Mouse (Mus musculus): ENCODE data around the gene Plbd2. TPM values are rescaled to one million over a fixed set of nuclear protein-coding genes. Genes with fewer than 3 reads are reported as not detected.

Gene Plbd2
- polyA plus RNA-seq, 1 experiment from 2014 or later = 54.4 TPM

DNA sequence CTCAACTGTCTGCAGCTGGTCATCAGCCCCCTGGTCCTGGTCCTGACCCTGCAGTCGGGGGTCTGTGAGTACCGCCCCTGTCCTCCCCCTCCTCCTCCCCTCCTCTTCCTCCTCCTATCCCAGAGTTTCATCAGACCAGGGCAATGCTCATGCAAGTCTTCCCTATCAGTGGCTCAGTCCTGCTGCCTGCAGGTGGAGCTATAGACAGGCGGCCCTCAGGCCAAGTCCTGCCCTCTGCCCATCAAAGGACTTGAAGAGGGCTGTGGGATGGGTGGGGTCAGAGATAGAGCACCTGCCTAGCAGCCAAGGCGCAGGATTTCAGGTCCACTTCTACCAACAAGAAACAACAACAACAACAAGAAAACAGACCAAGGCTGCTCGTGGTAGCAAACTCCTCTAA, 22.3 kb upstream of the Plbd2 start:
- no peak overlapping the region for H3K27ac ChIP-seq
- no peaks in the 10 kb centered on the region for H3K27me3 ChIP-seq
- 30% methylated on average over 5 of the region's 5 CpGs for WGBS
- no peaks in the 10 kb centered on the region for H3K9me3 ChIP-seq
- peaks cover 17% of the 10 kb centered on the region for H3K36me3 ChIP-seq
- H3K9ac ChIP-seq = no peak overlapping the region
- H3K4me3 ChIP-seq = no peak overlapping the region
- no peaks in the 10 kb centered on the region for H3K4me1 ChIP-seq
- H3K4me2 ChIP-seq = no peak overlapping the region
- no peak for ATAC-seq (ENCODE audit: insufficient number of reproducible peaks, insufficient read depth, low FRiP score, low TSS enrichment, low read depth)

DNA sequence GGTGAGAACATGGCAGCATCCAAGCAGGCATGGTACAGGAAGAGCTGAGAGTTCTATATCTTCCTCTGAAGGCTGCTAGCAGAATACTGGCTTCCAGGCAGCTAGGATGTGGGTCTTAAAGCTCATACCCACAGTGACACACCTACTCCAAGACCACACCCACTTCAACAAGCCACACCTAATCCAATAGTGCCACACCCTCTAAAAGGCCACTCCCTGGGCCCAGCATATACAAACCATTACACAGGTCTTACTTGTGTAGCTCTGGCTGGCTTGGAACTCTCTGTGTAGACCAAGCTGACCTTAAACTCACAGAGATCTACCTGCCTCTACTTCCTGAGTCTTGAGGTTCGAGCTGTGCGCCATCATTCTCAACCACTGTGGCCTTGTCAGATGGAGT, 21.3 kb upstream of the Plbd2 start:
- H3K36me3 ChIP-seq = peaks cover 17% of the 10 kb centered on the region
- 90% methylated on average over 2 of the region's 2 CpGs for WGBS
- no peak for ATAC-seq (ENCODE audit: insufficient number of reproducible peaks, insufficient read depth, low FRiP score, low TSS enrichment, low read depth)
- H3K4me3 ChIP-seq = no peak overlapping the region
- no peak overlapping the region for H3K9ac ChIP-seq
- no peaks in the 10 kb centered on the region for H3K27me3 ChIP-seq
- H3K27ac ChIP-seq = no peak overlapping the region
- H3K4me2 ChIP-seq = no peak overlapping the region
- no peaks in the 10 kb centered on the region for H3K4me1 ChIP-seq
- no peaks in the 10 kb centered on the region for H3K9me3 ChIP-seq

DNA sequence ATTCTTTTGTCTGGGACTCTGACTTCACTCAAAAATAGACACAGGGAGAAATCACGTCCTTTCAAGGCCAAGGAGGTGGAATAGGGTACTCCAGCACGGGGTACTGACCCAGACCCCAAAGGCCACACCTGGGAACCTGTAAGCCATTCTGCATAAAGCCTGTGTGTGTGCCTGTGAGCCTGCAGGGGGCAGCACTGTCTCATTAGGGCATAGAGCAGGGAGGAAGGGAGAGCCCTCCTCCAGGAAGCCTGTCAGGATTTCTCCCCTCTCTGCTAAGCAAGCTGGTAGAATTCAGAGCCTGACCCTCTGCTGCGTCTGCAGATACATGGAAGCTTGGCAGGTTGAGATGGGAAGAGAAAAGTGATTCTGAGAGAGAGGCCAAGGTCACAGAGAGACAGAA, 19.2 kb upstream of the Plbd2 start:
- Histone ChIP-seq H3K27ac (no peak overlapping the region), H3K4me2 (no peak overlapping the region), H3K4me3 (no peak overlapping the region), H3K4me1 (peaks cover under 1% of the 10 kb centered on the region; the same call in 1 of the 2 replicates), H3K27me3 (no peaks in the 10 kb centered on the region), H3K36me3 (peaks cover 13% of the 10 kb centered on the region; the same call in 1 of the 2 replicates), H3K9me3 (no peaks in the 10 kb centered on the region), H3K9ac (no peak overlapping the region)
- no peak for ATAC-seq (ENCODE audit: insufficient number of reproducible peaks, insufficient read depth, low FRiP score, low TSS enrichment, low read depth)
- 80% methylated on average over 3 of the region's 3 CpGs for WGBS

DNA sequence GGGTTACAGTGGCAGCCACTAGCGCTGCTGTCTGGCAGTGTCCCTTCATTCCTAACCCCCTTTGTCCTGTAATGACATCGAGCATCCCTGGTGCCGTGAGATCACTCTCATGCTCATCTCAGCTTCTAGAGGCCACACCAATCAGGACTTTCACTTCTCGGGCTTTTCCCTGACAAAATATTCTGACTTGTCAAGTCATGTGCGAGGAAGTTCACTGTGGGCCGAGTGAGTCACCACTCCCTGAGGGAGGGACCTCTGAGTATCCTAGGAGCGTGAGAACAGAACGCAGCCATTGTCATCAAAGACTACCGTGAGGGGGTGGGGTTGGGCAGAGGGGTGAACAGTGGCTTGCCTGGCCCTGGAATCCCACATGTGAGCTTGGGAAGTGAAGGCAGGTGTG, 14.1 kb upstream of the Plbd2 start:
- Histone ChIP-seq H3K4me1 (peaks cover 41% of the 10 kb centered on the region), H3K4me3 (no peak overlapping the region), H3K4me2 (no peak overlapping the region), H3K36me3 (0 out of 2 replicates have a peak, but pooled peaks cover 7% of the 10 kb centered on the region), H3K9ac (no peak overlapping the region), H3K9me3 (no peaks in the 10 kb centered on the region), H3K27ac (no peak overlapping the region), H3K27me3 (no peaks in the 10 kb centered on the region)
- ATAC-seq (ENCODE audit: insufficient number of reproducible peaks, insufficient read depth, low FRiP score, low TSS enrichment, low read depth) = no peak
- 47% methylated on average over 9 of the region's 9 CpGs for WGBS

DNA sequence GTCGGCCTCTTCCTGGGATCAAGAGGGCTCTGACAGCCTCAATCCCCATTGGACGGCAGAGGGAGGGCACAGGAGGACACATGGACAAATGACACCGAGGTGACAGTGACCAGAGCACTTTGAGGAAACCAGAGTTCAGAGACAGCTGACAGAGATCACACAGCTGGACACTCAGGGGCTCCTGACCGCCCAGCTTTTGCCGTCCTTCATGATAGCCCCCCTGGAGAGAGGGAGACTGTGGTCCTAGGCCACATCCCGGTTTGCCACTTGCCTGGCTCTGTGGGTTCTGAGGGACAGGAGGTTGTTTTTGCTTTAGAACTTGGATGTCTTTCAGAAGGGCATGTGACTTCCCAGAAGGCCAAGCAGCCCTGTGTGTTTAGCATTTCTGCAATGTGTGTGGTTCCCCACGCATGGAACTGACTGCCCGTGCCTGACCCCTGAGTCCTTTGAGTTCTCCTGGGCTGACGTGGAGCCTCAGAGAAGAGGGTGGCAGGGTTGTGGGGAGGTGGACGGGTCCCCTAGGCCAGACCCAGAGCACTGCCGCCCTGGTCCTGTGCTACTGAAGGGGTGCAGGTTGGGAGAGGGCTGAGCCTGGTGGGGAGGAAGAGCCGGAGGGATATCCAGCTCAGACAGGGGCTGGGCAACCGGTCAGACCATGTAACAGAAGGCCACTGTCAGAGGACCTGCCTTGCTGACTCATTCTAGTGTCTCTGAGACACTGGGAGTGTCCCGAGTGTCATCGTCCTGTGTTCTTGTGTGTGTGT, 13.0 kb upstream of the Plbd2 start:
- no peak for ATAC-seq (ENCODE audit: insufficient number of reproducible peaks, insufficient read depth, low FRiP score, low TSS enrichment, low read depth)
- no peaks in the 10 kb centered on the region for H3K9me3 ChIP-seq
- no peak overlapping the region for H3K9ac ChIP-seq
- WGBS = 53% methylated on average over 15 of the region's 15 CpGs
- H3K27me3 ChIP-seq = peaks cover 4% of the 10 kb centered on the region; the same call in 1 of the 2 replicates
- no peak overlapping the region for H3K4me3 ChIP-seq
- no peaks in the 10 kb centered on the region for H3K36me3 ChIP-seq
- H3K4me2 ChIP-seq = no peak overlapping the region
- no peak overlapping the region for H3K27ac ChIP-seq
- peaks cover 48% of the 10 kb centered on the region for H3K4me1 ChIP-seq

DNA sequence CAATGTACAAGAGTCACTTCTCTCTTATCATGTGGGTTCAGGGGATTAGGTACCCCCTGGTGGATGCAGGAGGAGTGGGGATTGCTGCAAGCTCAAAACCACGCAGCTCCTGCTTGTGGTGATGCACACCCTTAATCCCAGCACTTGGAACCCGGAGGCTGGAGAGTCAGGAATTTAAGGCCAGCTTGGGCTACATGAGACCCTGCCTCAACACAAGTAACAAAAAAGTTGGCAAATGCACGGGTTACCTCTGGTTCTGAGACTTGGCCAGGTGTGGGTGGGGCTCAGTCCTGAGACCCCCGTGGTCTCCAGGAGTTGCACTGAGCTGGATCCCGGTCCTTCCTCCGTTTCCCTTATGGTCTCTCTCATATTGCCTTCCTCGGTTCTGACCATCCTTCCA, 12.0 kb upstream of the Plbd2 start:
- Histone ChIP-seq H3K27me3 (peaks cover 4% of the 10 kb centered on the region; the same call in 1 of the 2 replicates), H3K4me2 (no peak overlapping the region), H3K36me3 (no peaks in the 10 kb centered on the region), H3K4me1 (peaks cover 51% of the 10 kb centered on the region), H3K9me3 (no peaks in the 10 kb centered on the region), H3K27ac (peak overlapping the region; percentile 72; the same call in 1 of the 2 replicates), H3K9ac (no peak overlapping the region), H3K4me3 (no peak overlapping the region)
- WGBS = 69% methylated on average over 7 of the region's 7 CpGs
- no peak for ATAC-seq (ENCODE audit: insufficient number of reproducible peaks, insufficient read depth, low FRiP score, low TSS enrichment, low read depth)

DNA sequence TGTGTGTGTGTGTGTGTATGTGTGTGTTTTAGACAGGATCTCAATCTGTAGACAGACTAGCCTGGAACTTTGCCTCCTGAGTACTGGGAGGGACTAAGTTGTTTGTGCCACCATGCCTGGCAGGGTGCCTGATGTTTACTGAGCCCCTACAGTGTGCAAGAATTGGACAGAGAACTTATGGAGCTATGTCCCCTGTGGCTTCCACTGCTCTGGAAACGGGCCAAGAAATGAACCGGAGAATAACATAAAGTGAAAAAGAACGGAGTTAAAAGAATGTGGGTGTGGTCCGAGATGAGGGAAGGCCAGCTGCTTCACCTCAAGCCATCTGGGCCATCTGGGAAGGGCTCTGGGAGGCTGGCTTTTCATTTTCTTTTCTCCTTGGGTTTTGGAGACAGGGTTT, 11.3 kb upstream of the Plbd2 start:
- no peak for ATAC-seq (ENCODE audit: insufficient number of reproducible peaks, insufficient read depth, low FRiP score, low TSS enrichment, low read depth)
- 11% methylated on average over 4 of the region's 4 CpGs for WGBS
- H3K27me3 ChIP-seq = peaks cover 4% of the 10 kb centered on the region; the same call in 1 of the 2 replicates
- no peak overlapping the region for H3K9ac ChIP-seq
- H3K9me3 ChIP-seq = no peaks in the 10 kb centered on the region
- H3K36me3 ChIP-seq = no peaks in the 10 kb centered on the region
- no peak overlapping the region for H3K4me3 ChIP-seq
- no peak overlapping the region for H3K4me2 ChIP-seq
- H3K27ac ChIP-seq = peak overlapping the region; percentile 72; the same call in 1 of the 2 replicates
- H3K4me1 ChIP-seq = peaks cover 55% of the 10 kb centered on the region

DNA sequence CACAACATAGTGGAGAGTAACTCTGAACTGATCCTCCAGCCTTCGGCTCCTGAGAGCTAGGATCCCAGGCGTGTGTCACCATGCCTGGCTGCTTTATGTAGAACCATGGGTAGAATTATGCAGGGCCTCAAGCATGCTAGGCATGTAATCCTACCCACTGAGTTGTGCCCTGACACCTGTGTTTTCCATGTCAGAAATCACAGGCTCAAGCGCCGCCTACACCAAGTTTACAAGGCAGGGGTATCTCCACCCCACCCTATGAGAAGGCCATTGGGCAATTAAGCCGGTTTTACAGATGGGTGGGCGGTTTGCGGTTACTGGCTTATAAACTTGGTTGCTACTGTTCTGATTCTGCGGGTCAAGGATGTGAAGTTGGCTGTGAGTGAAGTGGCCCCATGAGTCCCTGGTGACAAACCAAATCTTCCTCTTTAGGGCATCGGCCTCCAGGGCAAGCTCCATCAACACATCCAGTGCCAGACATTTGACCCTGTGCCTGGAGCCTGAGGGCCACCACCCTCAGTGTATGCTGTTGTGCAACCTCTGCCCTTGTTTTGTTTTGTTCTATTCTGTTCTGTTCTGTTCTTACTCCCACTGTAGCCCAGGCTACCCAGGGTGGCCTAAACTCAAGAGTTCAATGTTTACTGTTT, 10.7 kb upstream of the Plbd2 start:
- no peak overlapping the region for H3K4me3 ChIP-seq
- H3K4me2 ChIP-seq = no peak overlapping the region
- no peak overlapping the region for H3K9ac ChIP-seq
- peak overlapping the region; percentile 72; the same call in 1 of the 2 replicates for H3K27ac ChIP-seq
- H3K27me3 ChIP-seq = peaks cover 4% of the 10 kb centered on the region; the same call in 1 of the 2 replicates
- 82% methylated on average over 9 of the region's 9 CpGs for whole genome bisulfite sequencing
- H3K36me3 ChIP-seq = no peaks in the 10 kb centered on the region
- no peak for ATAC-seq (ENCODE audit: insufficient number of reproducible peaks, insufficient read depth, low FRiP score, low TSS enrichment, low read depth)
- H3K4me1 ChIP-seq = peaks cover 55% of the 10 kb centered on the region
- no peaks in the 10 kb centered on the region for H3K9me3 ChIP-seq

DNA sequence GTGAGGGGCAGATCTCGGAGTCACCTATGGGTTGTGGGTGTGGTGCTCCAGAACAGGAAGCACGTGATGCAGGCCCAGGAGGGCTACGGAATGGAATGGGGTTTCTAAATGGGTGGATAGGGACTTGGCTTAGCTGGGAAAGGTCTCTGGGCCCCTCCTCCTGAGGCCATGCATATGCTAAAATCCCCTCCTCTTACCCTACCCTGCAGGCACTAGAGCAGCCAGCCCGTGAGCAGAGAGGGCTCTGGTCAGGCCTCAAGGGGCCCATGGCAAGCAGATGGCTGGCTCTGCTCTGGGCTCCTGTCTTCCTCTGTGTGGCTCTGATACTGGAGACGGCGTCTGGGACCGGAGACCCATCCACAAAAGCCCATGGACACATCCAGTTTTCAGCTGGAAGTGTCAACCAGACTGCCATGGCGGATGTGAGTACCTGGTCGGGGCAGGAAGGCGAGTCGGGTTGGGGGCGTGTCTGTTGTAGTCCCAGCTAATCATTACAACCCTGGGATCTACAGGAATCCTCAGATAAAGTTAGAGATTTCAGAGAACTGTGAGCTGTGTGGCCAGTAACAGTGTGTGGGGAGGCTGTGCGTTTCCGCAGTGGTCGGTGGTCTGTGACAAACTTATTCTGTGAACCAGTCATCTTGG, 9.6 kb upstream of the Plbd2 start:
- peaks cover 55% of the 10 kb centered on the region for H3K4me1 ChIP-seq
- no peak for ATAC-seq (ENCODE audit: insufficient number of reproducible peaks, insufficient read depth, low FRiP score, low TSS enrichment, low read depth)
- no peak overlapping the region for H3K4me3 ChIP-seq
- H3K27ac ChIP-seq = 0 out of 2 replicates have a peak overlapping the region, but pooled peaks have one; percentile 7
- H3K9ac ChIP-seq = no peak overlapping the region
- peaks cover 4% of the 10 kb centered on the region; the same call in 1 of the 2 replicates for H3K27me3 ChIP-seq
- 39% methylated on average over 15 of the region's 15 CpGs for WGBS
- no peaks in the 10 kb centered on the region for H3K9me3 ChIP-seq
- H3K36me3 ChIP-seq = no peaks in the 10 kb centered on the region
- H3K4me2 ChIP-seq = no peak overlapping the region

DNA sequence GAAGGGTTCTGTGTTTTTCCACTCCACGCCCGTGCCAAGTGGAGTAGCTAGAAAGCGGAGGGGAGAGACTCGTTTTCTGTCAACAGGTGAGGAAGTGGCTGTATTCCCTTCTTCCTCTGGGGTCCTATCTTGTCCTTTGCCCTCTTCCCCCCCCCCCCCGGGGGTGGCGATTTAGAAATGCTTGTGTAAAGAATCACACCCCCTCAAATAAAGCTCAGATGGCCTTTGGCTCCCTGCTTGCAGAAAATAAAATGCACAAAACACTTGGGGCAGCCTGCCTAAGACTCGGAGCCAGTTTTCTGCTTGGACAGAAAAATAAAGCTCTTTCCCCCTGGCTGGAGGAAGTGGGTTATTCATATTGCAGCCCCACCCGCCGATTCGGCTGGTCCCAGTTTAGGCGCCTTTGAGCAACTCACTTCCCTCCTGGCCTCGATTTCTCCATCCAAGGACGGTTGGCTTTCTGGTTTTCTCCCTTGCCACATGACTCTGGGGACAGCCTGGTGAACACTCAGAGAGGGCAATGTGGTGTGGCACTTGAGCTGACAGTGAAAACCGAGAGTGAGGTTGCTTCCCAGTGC, 8.3 kb upstream of the Plbd2 start:
- no peak for ATAC-seq (ENCODE audit: insufficient number of reproducible peaks, insufficient read depth, low FRiP score, low TSS enrichment, low read depth)
- Histone ChIP-seq H3K4me1 (peaks cover 49% of the 10 kb centered on the region), H3K4me2 (peak overlapping the region; percentile 78), H3K4me3 (peak overlapping the region; percentile 56), H3K9ac (peak overlapping the region; percentile 65; the same call in 1 of the 2 replicates), H3K36me3 (no peaks in the 10 kb centered on the region), H3K9me3 (no peaks in the 10 kb centered on the region), H3K27ac (no peak overlapping the region), H3K27me3 (peaks cover 4% of the 10 kb centered on the region; the same call in 1 of the 2 replicates)
- WGBS = 31% methylated on average over 14 of the region's 14 CpGs

DNA sequence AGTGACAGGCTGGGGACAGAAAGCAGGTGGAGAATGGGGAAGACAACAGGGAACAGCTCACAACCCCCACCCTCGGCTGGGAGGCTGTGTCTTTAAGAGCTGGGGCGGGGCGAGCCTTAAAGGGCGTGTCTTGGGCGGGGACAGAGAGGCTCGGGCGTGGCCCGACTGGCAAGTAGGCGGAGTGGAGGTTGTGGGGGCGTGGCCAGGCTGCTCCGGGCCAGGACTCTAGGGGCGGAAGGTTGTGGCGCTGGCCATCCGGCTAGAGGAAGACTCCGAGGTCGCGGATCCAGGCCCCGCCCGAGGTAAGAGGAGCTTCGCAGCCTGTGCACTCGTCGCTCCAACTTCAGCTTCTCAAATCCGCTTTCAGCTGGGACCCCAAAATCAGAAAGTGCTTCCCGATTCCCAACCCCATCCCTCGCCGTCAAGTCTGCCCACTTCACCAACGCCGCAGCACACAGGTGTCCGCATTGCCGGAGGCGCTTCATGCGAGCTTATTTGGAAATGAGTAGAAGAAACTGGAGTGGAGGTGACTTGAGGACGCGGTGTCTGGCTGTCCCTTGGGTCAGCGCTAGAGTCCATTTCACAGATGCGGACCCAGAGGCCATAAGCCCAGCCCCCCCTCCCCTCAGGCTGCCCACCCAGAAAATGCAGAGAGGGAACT, 7.7 kb upstream of the Plbd2 start, which contains the start of gene Slc8b1:
Gene Slc8b1, plus strand, starts transcription at position 187 of the 661 bp plus-strand sequence.
- Histone ChIP-seq H3K27ac (no peak within 1 kb of the TSS), H3K4me2 (peak within 1 kb of the TSS; percentile 78), H3K4me3 (peak within 1 kb of the TSS; percentile 56), H3K9ac (peak within 1 kb of the TSS; percentile 65), H3K36me3 (no peaks in the 10 kb centered on the region), H3K9me3 (no peaks in the 10 kb centered on the region), H3K27me3 (peaks cover 4% of the 10 kb centered on the region; the same call in 1 of the 2 replicates), H3K4me1 (peaks cover 43% of the 10 kb centered on the region)
- 0% methylated on average over 36 of the region's 36 CpGs for WGBS
- peak; percentile 73 for ATAC-seq (ENCODE audit: insufficient number of reproducible peaks, insufficient read depth, low FRiP score, low TSS enrichment, low read depth)
